Mouse (Mus musculus): Measurements from ENCODE around the gene Zfp384. TPM values are rescaled to one million over a fixed set of nuclear protein-coding genes. Genes with fewer than 3 reads are reported as not detected.
"Not testable (repeated sequence)": the region's sequence is repeated elsewhere in the genome, so short reads cannot be mapped to it uniquely, and the experiment has no call there.

Gene Zfp384
- polyA plus RNA-seq, 1 experiment from 2014 or later: 14.8 TPM

GRCm38 (mm10) chr6:125009181-125010073, 482 bp downstream of the Zfp384 start:
- peak overlapping the region; percentile 84 for H3K4me2 ChIP-seq
- H3K9me3 ChIP-seq (ENCODE audit: low read depth, low read length): no peaks in the 10 kb centered on the region
- H3K27ac ChIP-seq (ENCODE audit: low read depth): peak overlapping the region; percentile 98
- H3K4me3 ChIP-seq (ENCODE audit: low read depth, low read length): peak overlapping the region; percentile 78
- peak overlapping the region; percentile 90 for H3K9ac ChIP-seq
- peak; percentile 90 for DNase-seq
- WGBS: under 1% methylated on average over 74 of the region's 78 CpGs
- H3K27me3 ChIP-seq (ENCODE audit: insufficient read depth, low read length): no peaks in the 10 kb centered on the region
- H3K36me3 ChIP-seq (ENCODE audit: insufficient read depth): peaks cover 30% of the 10 kb centered on the region
- no peak for TF ChIP-seq CTCF (IDR thresholded peaks at IDR 0.05; ENCODE audit: low read depth)
- no peaks in the 10 kb centered on the region for H3K4me1 ChIP-seq (ENCODE audit: insufficient read depth)
- ATAC-seq (ENCODE audit: insufficient read depth): peak; percentile 85

GRCm38 (mm10) chr6:125017682-125018081, 8.7 kb downstream of the Zfp384 start:
- no peaks in the 10 kb centered on the region for H3K9me3 ChIP-seq (ENCODE audit: low read depth, low read length)
- H3K27me3 ChIP-seq (ENCODE audit: insufficient read depth, low read length): no peaks in the 10 kb centered on the region
- H3K36me3 ChIP-seq (ENCODE audit: insufficient read depth): peaks cover 87% of the 10 kb centered on the region
- TF ChIP-seq CTCF (IDR thresholded peaks at IDR 0.05; ENCODE audit: low read depth): no peak
- over 99% methylated on average over 3 of the region's 3 CpGs for WGBS
- no peak overlapping the region for H3K9ac ChIP-seq
- no peak overlapping the region for H3K4me3 ChIP-seq (ENCODE audit: low read depth, low read length)
- H3K4me2 ChIP-seq: no peak overlapping the region
- no peak for DNase-seq
- no peak overlapping the region for H3K27ac ChIP-seq (ENCODE audit: low read depth)
- H3K4me1 ChIP-seq (ENCODE audit: insufficient read depth): no peaks in the 10 kb centered on the region
- no peak for ATAC-seq (ENCODE audit: insufficient read depth)

GRCm38 (mm10) chr6:125030532-125030931, 21.6 kb downstream of the Zfp384 start:
- not testable (repeated sequence) for H3K9ac ChIP-seq; H3K4me3 ChIP-seq (ENCODE audit: low read depth, low read length); H3K27me3 ChIP-seq (ENCODE audit: insufficient read depth, low read length); H3K4me2 ChIP-seq; ATAC-seq (ENCODE audit: insufficient read depth); H3K27ac ChIP-seq (ENCODE audit: low read depth); H3K4me1 ChIP-seq (ENCODE audit: insufficient read depth); H3K9me3 ChIP-seq (ENCODE audit: low read depth, low read length)
- peak; percentile 96 for TF ChIP-seq CTCF (IDR thresholded peaks at IDR 0.05; ENCODE audit: low read depth)
- 23% methylated on average over 6 of the region's 9 CpGs for WGBS
- peak; percentile 67 for DNase-seq
- H3K36me3 ChIP-seq (ENCODE audit: insufficient read depth): peaks cover 86% of the 10 kb centered on the region

GRCm38 (mm10) chr6:125031604-125032003, 22.7 kb downstream of the Zfp384 start:
- 80% methylated on average over 16 of the region's 16 CpGs for WGBS
- no peaks in the 10 kb centered on the region for H3K4me1 ChIP-seq (ENCODE audit: insufficient read depth)
- no peak overlapping the region for H3K4me3 ChIP-seq (ENCODE audit: low read depth, low read length)
- TF ChIP-seq CTCF (IDR thresholded peaks at IDR 0.05; ENCODE audit: low read depth): no peak
- no peaks in the 10 kb centered on the region for H3K27me3 ChIP-seq (ENCODE audit: insufficient read depth, low read length)
- no peak overlapping the region for H3K4me2 ChIP-seq
- DNase-seq (no peak), ATAC-seq (ENCODE audit: insufficient read depth) (no peak)
- H3K9ac ChIP-seq: no peak overlapping the region
- peaks cover 87% of the 10 kb centered on the region for H3K36me3 ChIP-seq (ENCODE audit: insufficient read depth)
- H3K9me3 ChIP-seq (ENCODE audit: low read depth, low read length): no peaks in the 10 kb centered on the region
- H3K27ac ChIP-seq (ENCODE audit: low read depth): no peak overlapping the region

GRCm38 (mm10) chr6:125038666-125039065, 29.7 kb downstream of the Zfp384 start:
- 0 out of 2 replicates have a peak, but pooled peaks have one; percentile 2 for ATAC-seq (ENCODE audit: insufficient read depth)
- H3K4me2 ChIP-seq: peak overlapping the region; percentile 74
- H3K27ac ChIP-seq (ENCODE audit: low read depth): peak overlapping the region; percentile 84
- H3K36me3 ChIP-seq (ENCODE audit: insufficient read depth): peaks cover 45% of the 10 kb centered on the region
- H3K9me3 ChIP-seq (ENCODE audit: low read depth, low read length): no peaks in the 10 kb centered on the region
- H3K27me3 ChIP-seq (ENCODE audit: insufficient read depth, low read length): no peaks in the 10 kb centered on the region
- H3K9ac ChIP-seq: peak overlapping the region; percentile 46; the same call in 1 of the 2 replicates
- H3K4me3 ChIP-seq (ENCODE audit: low read depth, low read length): peak overlapping the region; percentile 76; the same call in 1 of the 2 replicates
- H3K4me1 ChIP-seq (ENCODE audit: insufficient read depth): peaks cover 5% of the 10 kb centered on the region; the same call in 1 of the 2 replicates
- no peak for TF ChIP-seq CTCF (IDR thresholded peaks at IDR 0.05; ENCODE audit: low read depth)
- WGBS: 92% methylated on average over 4 of the region's 4 CpGs
- DNase-seq: no peak

GRCm38 (mm10) chr6:125039131-125039530, 30.2 kb downstream of the Zfp384 start:
- Histone ChIP-seq H3K27ac (ENCODE audit: low read depth) (peak overlapping the region; percentile 84), H3K36me3 (ENCODE audit: insufficient read depth) (peaks cover 45% of the 10 kb centered on the region), H3K27me3 (ENCODE audit: insufficient read depth, low read length) (no peaks in the 10 kb centered on the region), H3K4me2 (peak overlapping the region; percentile 74), H3K4me3 (ENCODE audit: low read depth, low read length) (peak overlapping the region; percentile 76), H3K4me1 (ENCODE audit: insufficient read depth) (peaks cover 5% of the 10 kb centered on the region; the same call in 1 of the 2 replicates), H3K9me3 (ENCODE audit: low read depth, low read length) (no peaks in the 10 kb centered on the region), H3K9ac (peak overlapping the region; percentile 46)
- DNase-seq (no peak), ATAC-seq (ENCODE audit: insufficient read depth) (peak; percentile 14; the same call in 1 of the 2 replicates)
- TF ChIP-seq CTCF (IDR thresholded peaks at IDR 0.05; ENCODE audit: low read depth): no peak
- WGBS: 4% methylated on average over 8 of the region's 8 CpGs

- Histone ChIP-seq H3K4me2 (peak within 1 kb of the TSS; percentile 74), H3K36me3 (ENCODE audit: insufficient read depth) (peaks cover 45% of the 10 kb centered on the region), H3K27me3 (ENCODE audit: insufficient read depth, low read length) (no peaks in the 10 kb centered on the region), H3K27ac (ENCODE audit: low read depth) (peak within 1 kb of the TSS; percentile 84), H3K4me3 (ENCODE audit: low read depth, low read length) (peak within 1 kb of the TSS; percentile 76), H3K9ac (peak within 1 kb of the TSS; percentile 74), H3K4me1 (ENCODE audit: insufficient read depth) (peaks cover 5% of the 10 kb centered on the region; the same call in 1 of the 2 replicates), H3K9me3 (ENCODE audit: low read depth, low read length) (no peaks in the 10 kb centered on the region)
- no peak for TF ChIP-seq CTCF (IDR thresholded peaks at IDR 0.05; ENCODE audit: low read depth)
- under 1% methylated on average over 26 of the region's 26 CpGs for WGBS
- peak; percentile 99 for DNase-seq
- ATAC-seq (ENCODE audit: insufficient read depth): peak; percentile 97
Observed at GRCm38 (mm10) chr6:125039533-125040153, 30.7 kb downstream of the Zfp384 start, which contains the start of gene Ing4. TSS of gene Ing4 (plus strand) at chr6:125039760.
